Mouse (Mus musculus) hindbrain, embryonic 15.5 days (tissue): ENCODE data around the gene Ap5s1. TPM values are rescaled to one million over a fixed set of nuclear protein-coding genes. Genes with fewer than 3 reads are reported as not detected.

Experiments used
- ATAC-seq: fragments of 200-750 bp; cut with Nextera tagmentation; 2 replicates; pipeline ENCODE4 v1.8.0; 2017; ENCODE audit warnings: low read depth, moderate number of reproducible peaks, moderate TSS enrichment; ENCODE audit not compliant: low FRiP score
- H3K27ac ChIP-seq: fragments of 300-500 bp; sonication (generic); replicated peaks from 2 replicates; pipeline ENCODE4 v1.5.1; 2015; ENCODE audit warnings: mild to moderate bottlenecking, inconsistent platforms
- H3K27me3 ChIP-seq: fragments of 300-500 bp; sonication (generic); 2 replicates; pipeline ENCODE4 v1.6.1; 2015; ENCODE audit warnings: control low read depth, inconsistent platforms
- H3K36me3 ChIP-seq: fragments of 300-500 bp; sonication (generic); 2 replicates; pipeline ENCODE4 v1.6.1; 2015; ENCODE audit warnings: control low read depth, inconsistent platforms
- H3K4me1 ChIP-seq: fragments of 300-500 bp; sonication (generic); replicated peaks from 2 replicates; pipeline ENCODE4 v1.6.1; 2015; ENCODE audit warnings: control low read depth, inconsistent platforms
- H3K4me2 ChIP-seq: fragments of 300-500 bp; sonication (generic); 2 replicates; pipeline ENCODE4 v1.6.1; 2015; ENCODE audit warnings: moderate library complexity, mild to moderate bottlenecking, inconsistent platforms
- H3K4me3 ChIP-seq: fragments of 300-500 bp; sonication (generic); 2 replicates; pipeline ENCODE4 v1.5.1; 2015; ENCODE audit warnings: mild to moderate bottlenecking, inconsistent platforms
- H3K9ac ChIP-seq: fragments of 300-500 bp; sonication (generic); 2 replicates; pipeline ENCODE4 v1.6.1; 2015; ENCODE audit warnings: inconsistent platforms
- H3K9me3 ChIP-seq: fragments of 300-500 bp; sonication (generic); 2 replicates; pipeline ENCODE4 v1.6.1; 2016; ENCODE audit warnings: control low read depth, inconsistent platforms
- WGBS: fragments of 180-500 bp; shearing (Covaris S2); methylation state at CpG from one replicate; pipeline ENCODE4 v1.1.7; 2015; 5-methylcytosine and 5-hydroxymethylcytosine counted together
- polyA plus RNA-seq: library from polyadenylated mRNA; unstranded; fragments of >200 nt; fragmentation: Nextera tagmentation; extraction: Ambion mirVana; gene quantifications from 2 replicates; pipeline ENCODE4 v1.2.1, GENCODE M21; 2015

Gene Ap5s1
- polyA plus RNA-seq, 1 experiment from 2014 or later = 33.5 TPM

DNA sequence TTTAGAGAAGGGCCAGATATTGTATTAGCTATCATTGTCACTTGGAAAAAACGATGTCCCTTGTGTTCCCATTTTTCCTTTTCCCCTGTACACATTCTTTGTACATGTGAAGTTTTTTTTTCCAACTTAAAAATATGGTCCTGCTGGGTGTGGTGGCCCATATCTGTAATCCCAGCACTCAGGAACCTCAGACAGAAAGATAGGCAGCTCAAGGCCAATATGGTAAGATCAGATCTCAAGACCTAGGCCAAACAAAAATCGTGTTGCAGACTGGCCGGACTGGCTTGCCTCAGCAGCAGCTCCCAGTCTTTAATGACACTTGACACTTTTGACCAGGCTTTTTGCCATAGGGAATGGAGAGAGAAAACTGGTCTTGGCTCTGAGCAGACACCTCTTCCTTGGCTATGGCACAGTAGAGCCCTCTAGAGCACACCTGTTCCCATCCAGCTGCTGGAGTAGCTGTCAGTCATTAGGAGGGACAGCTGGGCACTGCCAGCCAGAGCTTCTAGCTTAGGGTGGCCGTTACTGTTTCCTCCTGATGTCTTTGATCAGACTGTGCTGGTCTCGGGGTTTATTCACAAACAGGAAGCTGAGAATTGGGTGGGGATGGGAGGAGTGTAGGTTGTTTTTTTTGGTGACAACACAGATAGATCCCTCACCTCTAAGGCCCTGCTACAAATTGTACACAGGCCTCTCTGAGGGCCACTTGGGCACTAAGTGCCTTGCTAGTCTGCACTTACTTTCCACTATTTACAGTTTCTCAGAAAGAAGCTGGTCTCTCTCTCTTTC, 17.2 kb upstream of the Ap5s1 start:
- H3K9me3 ChIP-seq = no peaks in the 10 kb centered on the region
- H3K4me1 ChIP-seq = peaks cover 39% of the 10 kb centered on the region
- H3K4me3 ChIP-seq = no peak overlapping the region
- ATAC-seq = no peak
- H3K27me3 ChIP-seq = no peaks in the 10 kb centered on the region
- peak overlapping the region; percentile 26; the same call in 1 of the 2 replicates for H3K27ac ChIP-seq
- H3K9ac ChIP-seq = no peak overlapping the region
- no peak overlapping the region for H3K4me2 ChIP-seq
- 37% methylated on average over 5 of the region's 5 CpGs for WGBS
- H3K36me3 ChIP-seq = peaks cover 4% of the 10 kb centered on the region; the same call in 1 of the 2 replicates

GRCm38 (mm10) chr2:131190344-131191004, 16.4 kb upstream of the Ap5s1 start:
- WGBS = 12% methylated on average over 10 of the region's 10 CpGs
- no peak overlapping the region for H3K9ac ChIP-seq
- H3K4me3 ChIP-seq = no peak overlapping the region
- peak overlapping the region; percentile 57 for H3K27ac ChIP-seq
- H3K4me1 ChIP-seq = peaks cover 39% of the 10 kb centered on the region
- no peaks in the 10 kb centered on the region for H3K9me3 ChIP-seq
- no peaks in the 10 kb centered on the region for H3K27me3 ChIP-seq
- H3K4me2 ChIP-seq = 0 out of 2 replicates have a peak overlapping the region, but pooled peaks have one; percentile 1
- peak; percentile 52 for ATAC-seq
- peaks cover 4% of the 10 kb centered on the region; the same call in 1 of the 2 replicates for H3K36me3 ChIP-seq

DNA sequence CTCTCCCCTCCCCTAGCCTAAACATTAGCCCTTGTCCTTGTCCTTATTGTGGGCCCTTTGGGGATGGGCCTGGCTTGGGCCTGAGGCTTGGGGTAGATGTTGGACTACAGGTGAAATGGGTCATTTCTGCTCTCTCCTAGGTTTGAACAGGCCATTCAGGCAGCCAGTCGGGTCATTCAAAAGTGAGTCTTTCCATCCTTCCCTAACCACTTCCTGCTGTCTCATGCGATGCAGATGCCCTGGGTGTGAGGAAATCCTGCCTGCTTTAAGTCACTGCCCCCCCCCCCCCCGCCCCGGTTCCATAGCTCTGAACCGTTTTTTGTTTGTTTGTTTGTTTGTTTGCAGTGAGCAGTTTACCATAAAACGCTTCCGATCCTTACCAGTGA, 15.9 kb upstream of the Ap5s1 start:
- Histone ChIP-seq H3K4me1 (peaks cover 39% of the 10 kb centered on the region), H3K4me3 (no peak overlapping the region), H3K9ac (no peak overlapping the region), H3K27ac (peak overlapping the region; percentile 57), H3K27me3 (no peaks in the 10 kb centered on the region), H3K36me3 (peaks cover 4% of the 10 kb centered on the region; the same call in 1 of the 2 replicates), H3K9me3 (no peaks in the 10 kb centered on the region), H3K4me2 (no peak overlapping the region)
- no peak for ATAC-seq
- WGBS = 55% methylated on average over 7 of the region's 7 CpGs

DNA sequence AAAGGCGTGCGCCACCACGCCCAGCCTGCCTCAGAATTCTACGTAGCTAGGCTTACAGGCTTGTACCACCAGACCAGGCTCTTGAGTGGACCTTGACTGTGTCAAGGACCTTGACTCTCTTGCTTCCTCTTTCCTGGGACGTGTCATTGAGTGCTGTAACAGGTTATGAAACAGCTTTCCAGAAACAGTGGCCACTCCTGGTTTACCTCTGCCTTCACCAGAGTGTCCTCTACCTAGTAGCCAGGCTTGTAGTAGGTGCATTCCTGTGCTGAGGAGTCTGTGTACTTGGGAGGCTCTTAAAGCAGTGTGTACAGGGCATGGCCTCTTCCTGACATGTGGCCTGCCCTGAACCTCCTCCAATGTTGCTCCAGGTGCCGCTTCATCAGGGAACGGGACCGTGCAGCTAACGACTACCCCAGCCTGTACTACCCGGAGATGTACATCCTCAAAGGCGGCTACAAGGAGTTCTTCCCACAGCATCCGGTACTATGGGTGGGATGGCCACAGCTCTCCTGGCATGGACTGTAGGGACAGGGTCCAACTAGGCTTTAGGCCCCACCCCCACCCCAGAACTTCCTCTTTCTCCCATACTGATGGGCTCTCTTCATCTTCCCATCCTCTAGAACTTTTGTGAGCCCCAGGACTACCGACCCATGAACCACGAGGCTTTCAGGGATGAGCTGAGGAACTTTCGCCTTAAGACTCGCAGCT, 10.1 kb upstream of the Ap5s1 start:
- no peak overlapping the region for H3K4me2 ChIP-seq
- peaks cover 4% of the 10 kb centered on the region; the same call in 1 of the 2 replicates for H3K36me3 ChIP-seq
- 95% methylated on average over 16 of the region's 16 CpGs for WGBS
- H3K4me3 ChIP-seq = no peak overlapping the region
- no peaks in the 10 kb centered on the region for H3K9me3 ChIP-seq
- ATAC-seq = no peak
- no peaks in the 10 kb centered on the region for H3K27me3 ChIP-seq
- H3K4me1 ChIP-seq = no peaks in the 10 kb centered on the region
- H3K27ac ChIP-seq = no peak overlapping the region
- no peak overlapping the region for H3K9ac ChIP-seq

DNA sequence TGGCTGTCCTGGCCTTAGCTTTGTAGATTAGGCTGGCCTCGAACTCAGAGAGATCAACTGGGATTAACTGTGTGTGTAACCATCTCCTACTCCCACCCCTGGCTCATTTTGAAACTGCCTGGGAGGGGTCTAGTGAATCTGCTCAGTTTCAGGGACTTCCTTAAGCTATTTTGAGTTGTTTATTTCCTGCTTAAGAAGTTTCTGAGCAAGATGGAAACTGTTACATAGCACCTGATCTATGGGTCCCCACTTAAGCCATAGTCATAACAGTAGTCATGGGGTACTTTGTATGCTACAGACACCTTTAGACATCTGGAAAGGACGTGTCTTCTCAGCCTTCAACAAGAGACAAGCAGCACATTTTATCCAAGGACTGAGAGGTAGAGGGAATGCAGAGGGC, 6.2 kb upstream of the Ap5s1 start:
- Histone ChIP-seq H3K36me3 (no peaks in the 10 kb centered on the region), H3K4me1 (no peaks in the 10 kb centered on the region), H3K4me2 (no peak overlapping the region), H3K4me3 (no peak overlapping the region), H3K9me3 (no peaks in the 10 kb centered on the region), H3K27me3 (no peaks in the 10 kb centered on the region), H3K27ac (no peak overlapping the region), H3K9ac (no peak overlapping the region)
- ATAC-seq = no peak
- 84% methylated on average over 2 of the region's 2 CpGs for WGBS

DNA sequence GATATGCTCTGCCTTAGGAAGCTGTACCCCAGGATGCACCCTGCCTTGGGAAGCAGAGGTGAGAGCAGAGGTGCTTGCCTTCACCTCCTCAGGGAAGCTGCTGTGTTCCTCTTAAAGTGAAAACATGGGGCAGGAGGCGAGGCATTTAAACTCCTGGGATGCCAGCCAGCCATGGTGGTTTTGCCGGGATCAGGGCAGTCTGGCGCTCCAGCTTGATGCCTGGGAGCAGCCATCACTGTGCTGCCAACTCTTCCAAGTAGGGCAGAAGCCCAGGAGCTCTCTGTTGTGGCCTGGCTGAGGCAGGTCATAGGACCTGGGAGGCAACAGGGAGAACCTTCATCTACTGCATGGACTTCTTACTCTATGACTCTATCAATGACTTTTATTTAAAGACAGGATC, 5.6 kb upstream of the Ap5s1 start:
- H3K4me3 ChIP-seq = no peak overlapping the region
- H3K9me3 ChIP-seq = no peaks in the 10 kb centered on the region
- no peak for ATAC-seq
- H3K27me3 ChIP-seq = no peaks in the 10 kb centered on the region
- H3K4me1 ChIP-seq = no peaks in the 10 kb centered on the region
- H3K9ac ChIP-seq = no peak overlapping the region
- H3K27ac ChIP-seq = no peak overlapping the region
- no peaks in the 10 kb centered on the region for H3K36me3 ChIP-seq
- 89% methylated on average over 3 of the region's 3 CpGs for WGBS
- H3K4me2 ChIP-seq = no peak overlapping the region

- Histone ChIP-seq H3K4me3 (no peak overlapping the region), H3K36me3 (no peaks in the 10 kb centered on the region), H3K9ac (no peak overlapping the region), H3K27ac (no peak overlapping the region), H3K4me1 (no peaks in the 10 kb centered on the region), H3K9me3 (no peaks in the 10 kb centered on the region), H3K27me3 (no peaks in the 10 kb centered on the region), H3K4me2 (no peak overlapping the region)
- 92% methylated on average over 6 of the region's 6 CpGs for WGBS
- no peak for ATAC-seq
These were observed 3.0 kb upstream of the Ap5s1 start for GRCm38 (mm10) chr2:131203816-131204409.

- H3K27me3 ChIP-seq = no peaks in the 10 kb centered on the region
- 41% methylated on average over 7 of the region's 7 CpGs for WGBS
- no peak for ATAC-seq
- peaks cover 4% of the 10 kb centered on the region for H3K4me1 ChIP-seq
- H3K27ac ChIP-seq = no peak overlapping the region
- no peaks in the 10 kb centered on the region for H3K9me3 ChIP-seq
- H3K36me3 ChIP-seq = no peaks in the 10 kb centered on the region
- no peak overlapping the region for H3K4me3 ChIP-seq
- no peak overlapping the region for H3K9ac ChIP-seq
- H3K4me2 ChIP-seq = no peak overlapping the region
These were observed 2.4 kb upstream of the Ap5s1 start for GRCm38 (mm10) chr2:131204410-131204981.

DNA sequence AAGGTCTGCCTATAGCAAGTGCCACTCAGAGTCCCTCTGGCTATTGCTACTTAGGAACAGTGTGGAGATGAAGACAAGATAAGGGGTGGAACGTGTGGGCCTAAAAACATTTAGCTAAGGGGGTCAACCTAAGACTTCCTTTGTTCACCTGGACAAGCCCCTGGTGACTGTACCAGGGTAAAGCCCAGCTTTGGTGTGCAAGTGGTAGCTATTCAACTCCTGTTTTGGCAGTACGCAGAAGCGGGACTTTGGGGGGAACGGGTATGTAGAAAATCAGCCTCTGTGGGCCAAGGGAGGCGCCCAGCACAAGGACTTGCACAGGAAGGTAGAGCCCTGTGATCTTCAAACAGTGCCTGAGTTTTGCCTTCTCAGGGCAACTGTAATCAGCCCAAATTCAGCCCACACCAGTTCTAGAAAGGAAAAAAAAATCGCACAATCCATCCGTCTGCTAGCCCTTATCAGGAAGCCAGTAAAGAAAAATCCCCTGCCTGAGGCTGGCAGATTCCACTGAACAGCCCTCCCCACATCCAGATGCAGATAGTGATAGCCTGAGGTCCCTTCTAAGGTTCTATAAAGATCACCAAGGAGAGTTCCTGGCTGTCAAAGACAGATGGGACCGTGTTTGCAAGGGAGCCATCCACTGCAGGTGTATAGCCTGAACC, 1.2 kb upstream of the Ap5s1 start:
- 91% methylated on average over 8 of the region's 8 CpGs for WGBS
- no peak overlapping the region for H3K9ac ChIP-seq
- no peaks in the 10 kb centered on the region for H3K9me3 ChIP-seq
- no peak overlapping the region for H3K4me3 ChIP-seq
- no peaks in the 10 kb centered on the region for H3K36me3 ChIP-seq
- no peaks in the 10 kb centered on the region for H3K27me3 ChIP-seq
- no peak overlapping the region for H3K27ac ChIP-seq
- peaks cover 7% of the 10 kb centered on the region for H3K4me1 ChIP-seq
- no peak for ATAC-seq
- no peak overlapping the region for H3K4me2 ChIP-seq

GRCm38 (mm10) chr2:131208356-131208755, 1.5 kb downstream of the Ap5s1 start:
- H3K27me3 ChIP-seq = no peaks in the 10 kb centered on the region
- ATAC-seq = no peak
- no peaks in the 10 kb centered on the region for H3K9me3 ChIP-seq
- H3K4me2 ChIP-seq = no peak overlapping the region
- H3K4me3 ChIP-seq = no peak overlapping the region
- 83% methylated on average over 2 of the region's 2 CpGs for WGBS
- peaks cover 18% of the 10 kb centered on the region for H3K4me1 ChIP-seq
- no peak overlapping the region for H3K9ac ChIP-seq
- H3K36me3 ChIP-seq = 0 out of 2 replicates have a peak, but pooled peaks cover 5% of the 10 kb centered on the region
- no peak overlapping the region for H3K27ac ChIP-seq

- Histone ChIP-seq H3K27me3 (no peaks in the 10 kb centered on the region), H3K9ac (peak overlapping the region; percentile 67), H3K9me3 (no peaks in the 10 kb centered on the region), H3K4me1 (peaks cover 18% of the 10 kb centered on the region), H3K36me3 (0 out of 2 replicates have a peak, but pooled peaks cover 5% of the 10 kb centered on the region), H3K4me3 (peak overlapping the region; percentile 61), H3K4me2 (peak overlapping the region; percentile 58), H3K27ac (peak overlapping the region; percentile 96)
- ATAC-seq = no peak; the same call in 1 of the 2 replicates
- WGBS = 84% methylated on average over 4 of the region's 4 CpGs
These were observed 2.4 kb downstream of the Ap5s1 start for GRCm38 (mm10) chr2:131209125-131209795.
